Mouse (Mus musculus) heart, postnatal 0 days (tissue): Measurements from ENCODE around the gene Brsk1.

Experiments used
- CTCF ChIP-seq: IDR thresholded peaks from 2 replicates; pipeline ENCODE4 v1.5.1; 2016; ENCODE audit warnings: antibody characterized with exemption, control low read depth, low read depth
- EP300 ChIP-seq: IDR thresholded peaks from 2 replicates; pipeline ENCODE4 v1.6.1; 2016; ENCODE audit warnings: antibody characterized with exemption, low read depth

DNA sequence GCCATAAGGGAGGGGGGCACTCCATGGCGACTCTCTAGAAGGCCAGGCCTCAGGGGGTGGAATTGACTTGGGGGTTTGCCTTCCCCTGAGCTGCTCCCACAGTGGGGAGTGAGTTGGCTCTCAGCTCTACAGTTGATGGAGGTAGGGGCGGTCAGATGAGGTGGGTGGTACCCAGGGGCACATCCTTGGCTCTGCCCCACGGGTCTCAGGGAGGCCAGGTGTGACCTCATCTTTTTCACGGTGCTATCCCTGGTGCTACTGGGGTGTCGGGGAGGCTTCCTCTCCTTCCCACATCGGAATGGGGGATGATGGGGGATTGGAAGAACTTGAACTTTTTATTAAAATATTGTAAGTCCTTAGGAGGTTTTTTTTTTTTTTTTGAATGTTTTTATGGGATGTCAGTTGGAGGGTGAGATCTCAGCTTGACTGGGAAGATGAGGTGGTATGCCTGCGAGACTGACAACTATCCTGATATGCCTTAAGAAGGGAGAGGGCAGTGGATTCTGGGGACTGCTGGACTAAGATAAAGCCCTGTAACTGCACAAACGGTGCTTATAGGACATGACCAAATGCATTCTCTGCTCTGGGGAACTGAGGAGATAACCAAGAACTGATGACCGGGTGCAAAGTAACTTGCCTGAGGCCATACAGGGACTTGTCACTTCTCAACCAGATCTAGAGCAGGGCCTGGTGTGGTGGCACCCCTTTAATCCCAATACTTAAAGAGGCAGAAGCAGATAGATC is 56.9 kb downstream of the Brsk1 start:
- TF ChIP-seq EP300 (no peak), CTCF (no peak)
